Mouse (Mus musculus) inflammation-experienced regulatory T-cells, adult 6 months (primary cell): ENCODE data around the gene Hoga1. TPM values are rescaled to one million over a fixed set of nuclear protein-coding genes. Genes with fewer than 3 reads are reported as not detected.

Source experiments
- ATAC-seq: one replicate; pipeline ENCODE4 v1.8.0; 2017
- polyA plus RNA-seq, 3 experiments: library from polyadenylated mRNA; unstranded; fragments of 100-300 nt; shearing (Covaris generic); gene quantifications; one replicate each; pipeline ENCODE4 v1.2.1; 2017

The Hoga1 gene
- polyA plus RNA-seq, 3 experiments from 2014 or later: not detected

DNA sequence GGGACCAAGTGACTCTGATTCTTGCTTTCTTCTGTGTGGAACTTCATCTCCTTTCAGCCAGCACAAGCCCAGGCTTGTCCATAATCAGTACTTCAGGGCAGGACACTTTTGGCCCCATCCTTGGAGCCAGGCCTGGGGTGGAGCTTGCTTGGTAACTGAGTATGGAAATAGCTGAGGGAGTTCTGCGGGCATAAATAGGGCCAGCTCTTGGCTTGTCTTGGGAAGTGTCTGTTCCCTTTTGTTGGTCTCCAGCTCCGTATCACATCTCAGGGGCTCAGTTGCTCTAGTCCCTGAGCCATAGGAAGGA is 22.9 kb upstream of the Hoga1 start:
- no peak for ATAC-seq

DNA sequence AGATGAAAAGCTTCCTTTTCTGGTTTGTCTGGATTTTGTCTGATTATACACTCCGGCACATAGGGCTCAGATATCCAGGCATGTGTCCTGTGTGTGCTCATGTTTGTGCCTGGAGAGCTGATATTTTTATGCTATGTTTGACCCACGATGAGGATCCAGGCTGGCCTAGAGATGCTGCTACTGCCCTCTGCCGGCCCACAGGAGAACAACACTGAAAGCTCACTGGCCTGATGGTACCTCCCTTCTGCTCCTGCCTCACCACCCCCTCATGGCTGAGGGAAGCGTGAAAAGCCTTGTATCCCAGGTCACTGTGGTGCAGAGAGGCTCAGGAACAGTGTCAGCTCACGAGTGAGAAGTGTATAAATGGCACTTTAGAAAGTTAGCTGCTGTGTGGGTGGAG is 19.3 kb upstream of the Hoga1 start:
- ATAC-seq: peak; percentile 50

DNA sequence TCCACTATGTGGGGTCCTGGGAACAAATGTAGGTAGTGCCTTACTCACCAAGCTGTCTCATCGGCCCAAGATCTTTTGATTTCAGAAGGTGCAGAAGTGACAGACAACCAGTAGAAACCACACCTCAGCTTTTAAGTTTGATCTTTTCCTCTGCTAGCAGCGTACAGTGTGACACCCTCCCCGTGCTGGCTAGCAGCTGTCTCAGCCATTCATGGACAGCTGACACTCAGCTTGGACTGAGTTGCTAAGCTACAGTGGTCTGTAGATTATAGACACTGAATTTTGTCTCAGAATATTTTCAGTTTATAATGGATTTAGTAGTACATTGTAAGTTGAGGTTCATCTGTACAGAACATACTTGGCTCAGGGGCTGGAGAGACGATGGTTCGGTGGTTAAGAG is 14.3 kb upstream of the Hoga1 start:
- no peak for ATAC-seq

- no peak for ATAC-seq
Observed at GRCm38 (mm10) chr19:42033611-42034010, 11.8 kb upstream of the Hoga1 start.

- ATAC-seq: no peak
Observed at GRCm38 (mm10) chr19:42034146-42034775, 11.1 kb upstream of the Hoga1 start.

DNA sequence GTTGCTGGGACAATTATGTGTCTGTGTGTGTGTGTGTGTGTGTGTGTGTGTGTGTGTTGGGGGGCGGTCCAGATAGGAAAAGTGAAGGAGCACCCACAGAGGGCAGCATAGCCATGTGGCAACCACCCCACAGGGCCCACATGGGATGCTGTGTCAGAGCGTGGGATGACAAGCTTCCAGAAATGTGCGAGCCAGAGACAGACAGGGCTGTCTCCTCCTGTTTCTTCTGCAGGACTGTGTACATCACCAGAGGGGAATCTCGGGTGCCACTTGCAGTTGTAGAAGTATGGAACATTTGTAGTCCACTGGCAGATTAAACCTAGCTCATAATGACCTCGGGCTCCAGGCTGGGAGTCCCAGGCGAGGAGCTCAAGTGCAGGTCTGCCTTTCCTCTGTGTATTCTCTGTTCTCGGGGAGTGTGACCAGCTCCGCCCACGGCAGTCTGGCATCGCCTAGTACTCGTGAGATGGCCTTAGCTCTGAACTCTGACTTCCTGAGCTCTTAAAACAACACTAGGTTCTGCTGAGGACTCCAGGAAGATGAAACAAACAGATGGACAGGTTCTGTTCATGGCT is 10.4 kb upstream of the Hoga1 start:
- ATAC-seq: no peak

GRCm38 (mm10) chr19:42035456-42036248 is 9.8 kb upstream of the Hoga1 start, which contains the start of gene Ankrd2:
Gene Ankrd2, plus strand, starts transcription at chr19:42036000.
- peak; percentile 60 for ATAC-seq

- no peak for ATAC-seq
Observed at GRCm38 (mm10) chr19:42036357-42036756, 9.1 kb upstream of the Hoga1 start.

DNA sequence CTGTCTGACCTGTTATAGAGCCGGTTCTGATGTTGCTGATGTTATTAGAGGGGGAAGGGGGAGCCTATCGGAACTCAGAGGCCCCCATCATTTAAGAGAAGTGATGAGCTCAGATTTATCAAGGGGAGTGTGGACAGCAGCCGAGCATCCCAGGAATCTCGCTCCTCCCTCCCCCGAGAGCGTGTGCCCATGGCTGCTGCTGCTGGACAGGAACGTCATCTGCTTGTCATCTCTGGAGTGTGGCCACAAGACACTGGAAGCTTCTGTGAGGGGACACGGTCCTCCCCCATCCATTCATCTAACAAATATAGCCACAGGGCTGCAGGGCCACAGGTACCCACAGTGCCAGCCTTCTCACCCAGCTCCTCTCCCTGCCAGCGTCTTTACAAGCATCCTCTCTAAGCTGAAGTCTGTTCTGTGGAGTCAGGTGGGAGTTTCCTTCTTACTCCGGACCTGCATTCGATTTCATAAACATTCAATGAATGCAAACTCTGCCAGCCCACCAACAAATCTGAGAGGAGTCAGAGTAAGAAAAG is 8.2 kb upstream of the Hoga1 start:
- no peak for ATAC-seq

- ATAC-seq: no peak
Observed at GRCm38 (mm10) chr19:42038310-42038709, 7.1 kb upstream of the Hoga1 start.

GRCm38 (mm10) chr19:42043988-42044387 is 1.4 kb upstream of the Hoga1 start:
- no peak for ATAC-seq

DNA sequence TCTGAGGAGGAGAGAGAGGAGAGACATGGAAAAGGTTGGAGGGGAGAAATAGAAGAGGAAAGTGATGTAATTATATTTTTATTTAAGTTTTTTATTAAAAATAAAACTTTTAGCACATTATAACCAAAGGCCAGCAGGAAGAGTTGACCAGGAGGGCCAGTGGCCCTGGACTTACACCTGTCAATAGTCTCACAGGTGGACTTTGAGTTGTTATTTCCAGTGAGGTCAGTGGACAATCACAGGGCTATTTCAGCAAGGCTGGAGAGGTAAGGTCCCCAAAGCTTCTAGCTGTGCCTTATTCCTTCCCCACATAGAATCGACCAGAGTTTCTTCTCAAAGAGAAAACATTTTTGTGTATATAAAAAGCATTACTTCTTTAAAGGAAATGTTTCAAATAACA is 4.8 kb downstream of the Hoga1 start:
- ATAC-seq: no peak

- ATAC-seq: no peak
Observed at GRCm38 (mm10) chr19:42051351-42051750, 5.9 kb downstream of the Hoga1 start.

DNA sequence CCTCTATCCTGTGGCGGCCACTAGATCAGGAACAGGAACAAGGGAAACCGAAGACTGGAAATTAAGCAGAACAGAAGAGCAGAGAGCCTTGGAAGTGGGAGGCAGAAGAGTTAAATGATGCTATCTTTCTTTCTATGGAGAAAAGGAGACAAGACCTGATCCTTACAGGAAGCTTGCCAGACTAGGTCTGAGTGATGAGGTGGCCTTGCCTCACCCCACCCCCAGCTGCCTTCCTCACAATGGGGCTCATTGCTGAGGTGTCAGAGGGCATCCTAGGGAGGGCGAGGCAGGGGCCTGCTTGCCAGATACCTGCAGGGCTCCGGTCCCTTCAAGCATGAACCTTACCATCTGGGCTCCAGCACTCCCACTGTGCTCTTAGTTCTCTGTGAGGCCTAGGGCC is 6.5 kb downstream of the Hoga1 start, which contains the start of gene 4933411K16Rik:
Gene 4933411K16Rik, plus strand, starts transcription at position 301 of the 400 bp plus-strand sequence.
- ATAC-seq: no peak

DNA sequence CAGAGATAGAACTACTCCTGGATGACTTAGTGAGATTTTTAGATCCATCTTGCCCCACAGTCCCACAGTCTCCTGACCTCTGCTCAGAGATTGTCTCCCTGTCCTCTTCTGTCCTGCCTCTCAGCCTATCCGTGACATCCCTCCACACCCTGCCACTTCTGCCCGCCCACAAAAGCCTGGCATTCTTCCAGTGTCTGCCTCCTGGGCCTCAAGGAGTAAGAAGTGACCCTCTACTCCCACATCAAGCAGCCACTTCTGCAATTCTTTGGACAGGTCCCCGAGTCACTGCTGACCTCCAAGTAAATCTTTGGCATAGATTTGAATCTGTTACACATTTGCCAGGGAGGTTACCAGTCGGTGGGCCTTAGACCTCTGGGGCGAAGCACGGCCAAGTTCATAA is 8.8 kb downstream of the Hoga1 start:
- ATAC-seq: no peak

DNA sequence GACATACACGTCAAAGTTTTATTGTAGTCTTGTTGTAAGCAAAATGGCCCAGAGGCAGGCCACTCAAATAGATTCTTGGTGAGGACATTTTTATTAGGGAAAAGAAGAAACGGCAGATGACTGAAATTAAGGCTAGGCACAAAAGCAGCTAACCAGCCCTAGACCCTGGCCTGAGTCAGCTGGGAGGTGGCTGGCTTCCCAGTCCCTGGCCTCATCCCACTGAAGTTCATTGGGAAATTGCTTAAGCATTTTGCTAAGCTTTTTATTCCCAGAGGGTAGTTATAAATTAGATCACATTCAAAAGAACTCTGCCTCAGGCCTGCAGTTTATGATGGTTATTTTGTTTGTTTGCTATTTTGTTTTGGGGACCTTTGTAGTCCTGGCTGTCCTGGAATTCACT is 10.5 kb downstream of the Hoga1 start:
- no peak for ATAC-seq

DNA sequence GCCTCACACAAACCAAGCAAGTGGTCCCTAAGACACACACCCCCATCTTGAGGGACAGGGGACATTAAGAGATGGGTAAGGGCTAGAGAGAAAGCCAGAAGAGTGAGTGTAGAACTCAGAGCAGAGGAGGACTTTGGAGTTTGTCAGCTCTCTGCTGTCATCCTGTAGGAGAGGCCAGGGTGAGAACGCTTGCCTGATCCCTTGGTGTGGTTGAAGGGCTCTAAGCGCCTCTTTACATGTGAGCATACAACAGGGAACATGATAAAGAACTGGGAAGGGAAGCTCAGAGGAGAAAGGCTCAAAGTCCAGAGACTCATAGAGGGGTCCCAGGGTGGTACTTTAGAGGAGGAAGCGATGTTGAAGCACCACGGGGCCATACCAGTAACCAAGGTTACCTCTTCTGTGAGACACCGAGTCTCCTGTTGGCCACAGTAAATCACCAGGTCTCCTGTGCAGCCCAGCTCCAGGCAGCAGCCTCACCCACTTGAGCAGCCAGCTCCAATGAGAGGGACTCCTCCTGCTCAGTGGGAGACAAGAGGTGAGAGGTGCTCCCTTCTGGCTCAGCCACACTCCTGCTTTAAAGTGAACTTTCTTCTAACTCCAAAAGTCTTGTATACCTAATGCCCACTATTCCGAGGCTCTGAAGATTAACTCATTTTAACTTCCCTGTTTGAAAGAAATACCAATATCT is 11.5 kb downstream of the Hoga1 start:
- ATAC-seq: no peak

GRCm38 (mm10) chr19:42058426-42058825 is 13.0 kb downstream of the Hoga1 start:
- ATAC-seq: no peak

- ATAC-seq: no peak
Observed at GRCm38 (mm10) chr19:42061443-42061842, 16.0 kb downstream of the Hoga1 start.

- no peak for ATAC-seq
Observed at GRCm38 (mm10) chr19:42068441-42069240, 23.2 kb downstream of the Hoga1 start.

DNA sequence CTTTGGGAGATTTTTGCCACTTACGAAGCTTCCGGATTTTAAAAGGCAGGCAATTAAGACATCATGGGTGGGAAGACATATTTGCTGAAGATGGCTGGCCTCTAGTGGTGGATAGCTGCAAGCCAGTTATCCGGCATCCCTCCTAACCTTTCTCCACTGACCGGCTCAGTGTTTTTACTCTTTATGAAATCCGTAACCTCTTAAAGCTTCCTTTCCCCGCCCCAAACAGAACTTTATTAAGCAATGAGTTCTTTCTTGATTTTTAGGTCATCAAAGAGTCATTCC is 23.8 kb downstream of the Hoga1 start:
- no peak for ATAC-seq

DNA sequence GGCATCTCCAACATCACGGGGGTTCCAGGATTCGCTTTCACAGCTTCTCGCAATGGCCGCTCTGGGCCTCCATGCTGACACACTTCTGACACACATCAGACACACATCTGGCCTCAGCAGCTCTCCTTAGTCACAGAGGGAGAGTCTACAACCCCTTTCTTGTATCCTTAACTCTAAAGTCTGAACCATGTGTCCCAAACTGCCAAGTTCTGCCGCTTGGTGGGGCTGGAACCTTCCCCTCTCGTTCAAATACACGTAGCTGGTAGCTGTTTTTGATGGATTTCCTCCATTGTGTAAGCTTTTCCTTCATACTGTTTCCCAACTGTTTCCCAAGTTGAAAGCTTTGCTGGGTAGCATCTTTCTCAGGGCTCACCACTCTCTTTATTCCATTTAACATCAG is 25.8 kb downstream of the Hoga1 start:
- ATAC-seq: no peak
